In the genomic region with DNA sequence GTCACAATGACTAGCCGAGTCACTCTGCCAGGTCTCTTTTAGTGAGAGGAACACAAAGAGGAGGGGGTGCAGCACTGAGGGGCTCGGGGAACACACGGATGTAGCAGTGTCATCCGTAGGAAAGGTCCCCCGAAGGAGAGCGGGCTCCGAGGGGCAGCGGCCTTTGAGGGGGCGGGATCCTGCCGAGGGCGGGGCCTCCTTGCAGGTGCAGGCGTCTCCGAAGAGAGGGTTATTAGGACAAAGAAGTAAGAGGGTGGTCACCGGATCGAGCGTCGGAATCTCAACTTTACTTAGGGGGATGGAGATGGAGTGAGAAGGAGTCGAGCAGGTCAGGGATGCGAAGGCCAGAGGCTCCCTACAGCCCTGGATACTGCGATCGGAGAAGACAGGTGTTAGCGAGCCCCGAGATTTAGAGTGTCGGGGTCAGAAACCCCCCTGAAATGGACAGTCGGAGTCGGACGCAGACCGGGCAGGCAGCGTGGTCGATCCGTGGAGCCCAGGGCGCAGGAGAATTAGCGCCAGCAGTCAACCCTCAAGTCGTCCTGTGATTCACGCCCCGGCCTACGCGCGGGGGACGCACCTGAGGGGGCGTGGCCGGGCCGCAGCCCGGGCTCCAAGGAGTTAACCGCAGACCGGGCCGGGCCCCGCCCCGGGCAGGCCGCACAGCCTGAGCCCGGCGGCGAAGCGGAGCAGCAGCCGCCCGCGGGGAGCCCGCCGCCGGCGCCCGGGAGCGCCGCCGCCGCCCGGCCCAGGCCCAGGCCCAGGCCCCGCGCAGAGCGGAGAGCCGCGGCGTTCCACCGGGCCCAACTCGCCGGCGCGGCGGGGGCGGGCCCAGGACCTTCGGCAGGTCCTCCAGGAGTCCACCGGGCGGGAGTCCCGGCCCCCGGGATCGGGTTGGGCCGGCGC, we compare ENCODE assay signal across 8 mouse cellular contexts. TPM values are rescaled to one million over a fixed set of nuclear protein-coding genes. Genes with fewer than 3 reads are reported as not detected.
DNase-seq lines count a peak whose midpoint lies in the region; ATAC-seq lines count a peak whose summit lies in the region.

No protein-coding gene starts in this region.

- H3K36me3 ChIP-seq in limb, embryonic 15.5 days = peaks cover 28% of the 10 kb centered on the region
- H3K36me3 ChIP-seq in midbrain, embryonic 16.5 days (ENCODE audit: control insufficient read depth, insufficient read depth, low read length) = peaks cover 25% of the 10 kb centered on the region

- WGBS in limb, embryonic 15.5 days = under 1% methylated on average over 86 of the region's 88 CpGs
- under 1% methylated on average over 54 of the region's 88 CpGs for WGBS in midbrain, embryonic 16.5 days

- H3K9ac ChIP-seq in limb, embryonic 15.5 days = peak overlapping the region; percentile 99
- H3K9ac ChIP-seq in midbrain, embryonic 16.5 days (ENCODE audit: low read depth, low read length) = peak overlapping the region; percentile 100

- ATAC-seq in granulocyte monocyte progenitor cell, adult 5-6 weeks (replicated peaks; ENCODE audit: poor library complexity, severe bottlenecking) = peak; percentile 26
- ATAC-seq in limb, embryonic 15.5 days (ENCODE audit: insufficient number of reproducible peaks, low FRiP score, low TSS enrichment, low read depth) = peak; percentile 64
- peak; percentile 76 for ATAC-seq in midbrain, embryonic 16.5 days

- peaks cover 25% of the 10 kb centered on the region for H3K4me1 ChIP-seq in limb, embryonic 15.5 days
- peaks cover 13% of the 10 kb centered on the region for H3K4me1 ChIP-seq in midbrain, embryonic 16.5 days (ENCODE audit: control insufficient read depth, insufficient read depth, low read length)

- H3K4me2 ChIP-seq in limb, embryonic 15.5 days = peak overlapping the region; percentile 89
- peak overlapping the region; percentile 76 for H3K4me2 ChIP-seq in midbrain, embryonic 16.5 days (ENCODE audit: low read length)

- H3K27me3 ChIP-seq in limb, embryonic 15.5 days = no peaks in the 10 kb centered on the region
- no peaks in the 10 kb centered on the region for H3K27me3 ChIP-seq in midbrain, embryonic 16.5 days (ENCODE audit: control insufficient read depth, insufficient read depth, low read depth, low read length)

- peak overlapping the region; percentile 97 for H3K4me3 ChIP-seq in limb, embryonic 15.5 days
- H3K4me3 ChIP-seq in midbrain, embryonic 16.5 days (ENCODE audit: low read depth, low read length) = peak overlapping the region; percentile 97

- no peaks in the 10 kb centered on the region for H3K9me3 ChIP-seq in limb, embryonic 15.5 days
- no peaks in the 10 kb centered on the region for H3K9me3 ChIP-seq in midbrain, embryonic 16.5 days (replicated peaks; ENCODE audit: control insufficient read depth, low read length, poor library complexity, severe bottlenecking)

- H3K27ac ChIP-seq in limb, embryonic 15.5 days = peak overlapping the region; percentile 93
- H3K27ac ChIP-seq in midbrain, embryonic 16.5 days (ENCODE audit: low read length) = peak overlapping the region; percentile 90

- DNase-seq in urinary bladder, adult 18-20 months (ENCODE audit: low spot score in 2 of 2) = peak; percentile 55 to 77
- DNase-seq in urinary bladder, postnatal 10 days (ENCODE audit: low spot score) = no peak
- DNase-seq in embryo, embryonic 11 days = peak; percentile 90
- DNase-seq in kidney, adult 8-10 months = peak; percentile 78 to 81
- DNase-seq in spleen, postnatal 36 days (ENCODE audit: low spot score in 2 of 2) = peak; percentile 82 to 83

RNA-seq across cellular contexts. Expression of a gene that starts 1.0 kb away (rescaled TPM):
- total RNA-seq in granulocyte monocyte progenitor cell, adult 5-6 weeks (2014; fragmentation: Nextera tagmentation) = 6.9 and 24.2 TPM in 2 replicates
- total RNA-seq in granulocyte monocyte progenitor cell, adult 5-6 weeks (2017) = 5.9 and 7.4 TPM in 2 replicates
- polyA plus RNA-seq in limb, embryonic 15.5 days (2015; fragmentation: Nextera tagmentation; extraction: Ambion mirVana) = 4.8 and 7.7 TPM in 2 replicates
- 10.7 and 11.2 TPM in 2 replicates for polyA plus RNA-seq in midbrain, embryonic 16.5 days (2015; fragmentation: Nextera tagmentation; extraction: Ambion mirVana)

RNA-seq across cellular contexts. Expression of a gene that starts 11.7 kb away (rescaled TPM):
- total RNA-seq in granulocyte monocyte progenitor cell, adult 5-6 weeks (2014; fragmentation: Nextera tagmentation) = 7.7 and 11.1 TPM in 2 replicates
- total RNA-seq in granulocyte monocyte progenitor cell, adult 5-6 weeks (2017) = 7.0 and 9.1 TPM in 2 replicates
- 4.1 and 4.2 TPM in 2 replicates for polyA plus RNA-seq in limb, embryonic 15.5 days (2015; fragmentation: Nextera tagmentation; extraction: Ambion mirVana)
- 5.0 and 5.8 TPM in 2 replicates for polyA plus RNA-seq in midbrain, embryonic 16.5 days (2015; fragmentation: Nextera tagmentation; extraction: Ambion mirVana)

RNA-seq across cellular contexts. Expression of a gene that starts 13.8 kb away (rescaled TPM):
- total RNA-seq in granulocyte monocyte progenitor cell, adult 5-6 weeks (2014; fragmentation: Nextera tagmentation) = not detected in 2 replicates
- not detected in 2 replicates for total RNA-seq in granulocyte monocyte progenitor cell, adult 5-6 weeks (2017)
- polyA plus RNA-seq in limb, embryonic 15.5 days (2015; fragmentation: Nextera tagmentation; extraction: Ambion mirVana) = 0.15 and 0.17 TPM in 2 replicates
- polyA plus RNA-seq in midbrain, embryonic 16.5 days (2015; fragmentation: Nextera tagmentation; extraction: Ambion mirVana) = 1.6 and 2.3 TPM in 2 replicates

RNA-seq across cellular contexts. Expression of a gene that starts 40.8 kb away (rescaled TPM):
- not detected in 2 replicates for total RNA-seq in granulocyte monocyte progenitor cell, adult 5-6 weeks (2014; fragmentation: Nextera tagmentation)
- total RNA-seq in granulocyte monocyte progenitor cell, adult 5-6 weeks (2017) = not detected in 2 replicates
- polyA plus RNA-seq in limb, embryonic 15.5 days (2015; fragmentation: Nextera tagmentation; extraction: Ambion mirVana) = not detected in 2 replicates
- polyA plus RNA-seq in midbrain, embryonic 16.5 days (2015; fragmentation: Nextera tagmentation; extraction: Ambion mirVana) = not detected in 2 replicates

RNA-seq across cellular contexts. Expression of a gene that starts 50.0 kb away (rescaled TPM):
- total RNA-seq in granulocyte monocyte progenitor cell, adult 5-6 weeks (2014; fragmentation: Nextera tagmentation) = 28.2 and 44.7 TPM in 2 replicates
- total RNA-seq in granulocyte monocyte progenitor cell, adult 5-6 weeks (2017) = 48.0 and 56.1 TPM in 2 replicates
- 78.9 and 81.9 TPM in 2 replicates for polyA plus RNA-seq in limb, embryonic 15.5 days (2015; fragmentation: Nextera tagmentation; extraction: Ambion mirVana)
- 81.1 and 90.3 TPM in 2 replicates for polyA plus RNA-seq in midbrain, embryonic 16.5 days (2015; fragmentation: Nextera tagmentation; extraction: Ambion mirVana)

Comparison
In these comparisons a context has a peak if more than half of its experiments do, and no peak if none do; other contexts are left out.
1. ATAC-seq: peak in every context shown above with its lines; median percentile 76 in midbrain, embryonic 16.5 days; 64 in limb, embryonic 15.5 days; 26 in granulocyte monocyte progenitor cell, adult 5-6 weeks.